Mouse (Mus musculus) kidney, adult 9 months (tissue): ENCODE measurements around the gene Gstm2.
"Not testable (repeated sequence)": the region's sequence is repeated elsewhere in the genome, so short reads cannot be mapped to it uniquely, and the experiment has no call there.

Experiments
- DNase-seq: peaks from one replicate; pipeline ENCODE4 v3.0.0; 2022

Gene Gstm2

DNA sequence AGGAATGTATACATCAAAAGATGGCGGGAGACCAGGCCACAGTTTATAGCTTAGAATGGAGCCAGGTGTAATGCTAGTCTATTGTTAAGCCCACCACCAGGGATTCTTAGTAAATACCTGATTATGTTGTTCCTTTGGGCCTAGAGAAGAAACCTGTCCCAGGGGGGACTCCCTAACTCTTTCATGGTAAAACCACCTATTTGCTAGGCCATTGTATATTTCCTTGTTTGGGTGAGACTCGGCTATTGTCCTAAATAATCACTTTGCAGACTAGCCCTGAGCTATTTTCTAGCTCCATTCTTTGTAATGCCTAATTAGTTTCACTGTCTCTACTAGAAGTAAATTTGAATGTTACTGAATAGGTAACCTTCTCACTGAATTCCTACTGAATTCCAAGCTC lies 9.7 kb upstream of the Gstm2 start:
- DNase-seq = not testable (repeated sequence)

DNA sequence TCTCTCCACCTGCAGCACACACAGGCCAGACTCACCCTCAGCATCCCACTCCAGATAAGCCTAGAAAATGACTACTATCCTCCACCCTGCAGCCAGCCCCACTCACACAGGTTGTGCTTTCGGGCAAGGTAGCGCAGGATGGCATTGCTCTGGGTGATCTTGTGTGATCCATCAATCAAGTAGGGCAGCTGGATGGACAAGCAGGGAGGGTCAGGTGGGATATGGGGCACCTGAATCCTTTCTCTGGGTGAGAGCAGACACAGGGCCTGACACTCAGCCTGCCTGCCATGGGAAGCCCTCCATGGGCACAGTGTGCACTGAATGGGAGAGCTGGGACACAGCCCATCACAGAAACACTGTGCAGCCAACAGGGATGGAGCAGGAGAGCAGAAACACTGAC lies 1.1 kb downstream of the Gstm2 start:
- DNase-seq = not testable (repeated sequence)

DNA sequence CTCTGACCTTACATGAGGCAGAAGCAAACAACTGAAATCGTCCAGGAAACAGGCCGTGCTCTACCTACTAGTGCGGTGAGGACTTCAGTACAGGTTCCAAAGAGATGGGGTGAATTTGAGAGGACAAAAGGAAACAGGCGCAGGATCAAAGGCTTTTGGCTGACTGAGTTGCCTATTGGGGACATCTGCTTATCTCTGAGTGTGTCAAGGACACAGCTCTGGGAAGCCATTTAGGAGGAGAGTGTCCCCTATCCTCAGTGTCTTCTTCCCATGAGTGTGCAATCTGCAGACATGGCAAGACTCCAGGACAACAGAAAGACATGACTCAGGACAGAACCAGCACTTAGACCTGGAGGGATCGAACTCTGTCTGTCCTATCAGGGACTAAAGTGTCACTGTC lies 1.8 kb downstream of the Gstm2 start:
- DNase-seq = no peak

DNA sequence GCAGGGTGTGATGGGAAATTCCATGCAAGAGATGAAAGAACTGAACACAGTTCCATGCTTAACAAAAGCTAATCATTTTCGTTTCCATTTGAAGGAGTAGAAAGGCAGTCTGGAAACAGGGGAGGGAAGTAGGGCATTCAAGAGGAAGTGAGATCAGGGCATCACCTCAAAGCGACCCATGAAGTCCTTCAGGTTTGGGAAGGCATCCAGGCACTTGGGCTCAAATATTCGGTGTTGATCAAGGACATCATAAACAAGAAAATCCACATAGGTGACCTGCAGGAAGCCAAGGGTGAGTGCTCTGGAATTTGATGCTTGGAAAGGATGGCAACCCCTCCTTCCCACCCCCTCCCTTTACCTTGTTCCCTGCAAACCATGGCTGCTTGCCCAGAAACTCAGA lies 2.5 kb downstream of the Gstm2 start:
- DNase-seq = peak; percentile 21

DNA sequence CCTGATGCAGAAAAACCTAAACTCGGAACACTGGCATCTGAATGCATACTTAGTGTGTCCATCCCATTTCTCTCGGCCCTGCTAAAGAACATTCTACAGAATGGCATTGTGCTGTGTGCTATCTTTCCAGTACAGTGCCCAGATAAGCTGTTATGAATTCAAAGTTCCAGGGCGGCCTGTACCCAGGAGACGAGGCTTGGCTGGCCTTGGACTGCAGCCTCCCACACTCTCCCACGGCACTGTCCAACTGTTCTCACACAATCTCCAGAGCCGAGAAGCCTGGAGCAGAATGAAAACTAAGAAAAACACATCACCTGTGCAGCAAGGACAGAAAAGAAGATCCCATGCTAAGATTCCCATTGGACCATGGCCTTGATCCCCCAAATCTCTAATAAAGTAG lies 3.5 kb downstream of the Gstm2 start:
- no peak for DNase-seq

GRCm38 (mm10) chr3:107981261-107981660 lies 5.0 kb downstream of the Gstm2 start:
- no peak for DNase-seq

DNA sequence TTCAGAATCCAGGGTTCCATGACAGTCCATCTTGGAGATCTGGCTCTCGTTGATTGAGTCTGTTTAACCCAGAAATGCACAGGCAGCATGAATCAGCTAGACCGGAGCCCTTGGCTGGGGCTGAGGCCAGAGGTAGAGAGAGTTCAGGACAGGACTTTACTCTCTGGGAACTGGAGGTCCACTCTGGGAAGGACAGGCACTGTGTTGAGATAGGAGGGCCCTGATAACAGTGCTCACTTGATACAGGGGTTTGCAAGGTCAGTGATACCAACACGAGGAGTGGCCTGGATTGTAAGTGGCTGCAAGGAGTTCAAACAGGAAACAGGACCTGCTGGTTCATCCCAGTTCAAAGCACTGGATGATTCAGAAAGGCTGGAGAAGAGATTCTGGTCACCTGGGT lies 8.6 kb downstream of the Gstm2 start:
- no peak for DNase-seq

DNA sequence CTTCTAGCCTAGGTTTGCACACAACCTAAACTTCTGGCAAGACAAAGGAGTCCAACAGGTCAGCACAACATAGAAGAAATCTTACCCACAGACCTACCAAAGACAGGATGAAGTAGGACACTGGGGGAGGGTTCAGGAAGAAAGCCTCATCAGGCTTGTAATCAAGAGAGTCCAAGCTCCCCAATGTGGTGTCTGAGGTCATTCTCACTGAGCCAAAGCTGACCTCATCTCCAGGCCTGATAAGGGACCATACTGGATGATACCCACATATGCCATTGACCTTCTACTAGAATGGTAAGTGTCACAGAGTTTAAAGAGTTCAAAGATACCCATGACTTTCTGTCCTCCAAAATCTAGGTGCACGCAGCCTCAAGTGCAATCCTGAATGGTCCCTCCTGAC lies 12.0 kb downstream of the Gstm2 start:
- no peak for DNase-seq

DNA sequence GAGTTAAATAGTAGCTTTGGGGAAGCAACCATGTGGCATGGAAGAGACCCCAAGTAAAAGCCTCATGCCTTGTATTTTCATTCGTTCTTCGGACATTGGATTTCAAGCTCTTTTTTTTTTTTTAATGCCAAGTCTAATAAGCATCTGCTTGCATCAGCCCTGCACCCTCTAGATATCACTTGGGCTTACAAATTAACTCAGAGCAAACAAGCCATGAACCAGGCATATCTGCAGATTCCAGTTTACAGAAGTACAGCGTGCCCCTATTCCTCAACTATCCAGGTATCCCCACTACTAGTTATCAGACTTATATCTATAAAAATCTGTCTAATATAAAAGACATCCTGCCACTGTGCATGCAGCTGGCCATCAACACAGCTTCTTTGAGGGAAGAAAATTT lies 14.2 kb downstream of the Gstm2 start:
- no peak for DNase-seq

DNA sequence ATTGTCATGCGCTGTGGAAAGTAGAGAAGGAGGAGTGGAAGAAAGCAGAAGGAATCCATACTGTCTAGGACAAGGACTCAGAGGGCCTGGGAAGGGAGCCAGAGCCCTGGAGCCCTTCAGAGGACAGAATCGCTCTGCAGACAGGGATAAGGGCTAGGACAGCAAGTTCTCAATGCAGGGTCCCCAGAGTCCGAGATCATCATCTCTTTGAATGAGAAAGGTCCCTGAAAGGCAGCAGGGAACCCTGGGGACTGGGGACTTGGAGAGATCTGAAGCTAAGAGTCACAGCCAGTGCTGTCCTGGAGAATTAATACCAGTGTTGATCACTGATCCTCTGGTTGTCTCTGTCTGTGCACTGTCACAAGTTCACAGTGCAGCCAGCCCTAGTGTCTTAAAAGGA lies 15.2 kb downstream of the Gstm2 start:
- not testable (repeated sequence) for DNase-seq

DNA sequence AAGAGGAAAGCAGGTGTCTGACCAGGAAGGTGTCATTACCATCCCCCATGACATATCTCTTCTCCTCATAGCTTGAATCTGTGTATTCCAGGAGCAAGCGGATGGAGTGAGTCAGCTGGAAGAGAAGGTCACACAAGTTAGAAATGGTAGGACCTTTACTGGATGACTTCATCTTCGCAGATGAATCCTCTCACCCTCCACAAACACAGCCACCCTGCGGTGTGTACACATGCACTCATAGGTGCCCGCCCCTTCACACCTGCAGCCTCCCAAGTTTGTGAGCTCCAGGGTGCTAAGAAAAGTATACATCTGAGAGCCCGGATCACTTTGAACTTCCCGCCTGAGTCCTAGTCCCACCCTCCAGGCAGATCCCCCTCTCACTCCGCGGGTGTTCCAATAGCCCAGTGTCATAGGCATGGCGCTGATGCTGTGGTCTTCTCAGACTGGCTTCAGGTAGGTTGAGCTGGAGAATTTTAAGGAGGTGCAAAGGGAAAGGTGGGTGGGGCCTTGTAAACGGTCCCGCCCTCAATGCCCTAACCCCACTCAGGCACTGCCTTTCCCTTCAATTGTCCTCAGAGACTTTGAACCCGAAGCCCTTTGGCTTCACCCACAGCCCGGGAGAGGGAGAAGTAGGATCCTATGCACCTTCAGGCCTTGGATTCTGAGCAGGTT lies 17.4 kb downstream of the Gstm2 start, which contains the start of gene Gstm3:
TSS of gene Gstm3 (minus strand) at position 560 of the 672 bp plus-strand sequence.
- no peak for DNase-seq

GRCm38 (mm10) chr3:107966631-107967030 lies 19.6 kb downstream of the Gstm2 start:
- no peak for DNase-seq

- no peak for DNase-seq
Observed at GRCm38 (mm10) chr3:107965592-107965991, 20.7 kb downstream of the Gstm2 start.

DNA sequence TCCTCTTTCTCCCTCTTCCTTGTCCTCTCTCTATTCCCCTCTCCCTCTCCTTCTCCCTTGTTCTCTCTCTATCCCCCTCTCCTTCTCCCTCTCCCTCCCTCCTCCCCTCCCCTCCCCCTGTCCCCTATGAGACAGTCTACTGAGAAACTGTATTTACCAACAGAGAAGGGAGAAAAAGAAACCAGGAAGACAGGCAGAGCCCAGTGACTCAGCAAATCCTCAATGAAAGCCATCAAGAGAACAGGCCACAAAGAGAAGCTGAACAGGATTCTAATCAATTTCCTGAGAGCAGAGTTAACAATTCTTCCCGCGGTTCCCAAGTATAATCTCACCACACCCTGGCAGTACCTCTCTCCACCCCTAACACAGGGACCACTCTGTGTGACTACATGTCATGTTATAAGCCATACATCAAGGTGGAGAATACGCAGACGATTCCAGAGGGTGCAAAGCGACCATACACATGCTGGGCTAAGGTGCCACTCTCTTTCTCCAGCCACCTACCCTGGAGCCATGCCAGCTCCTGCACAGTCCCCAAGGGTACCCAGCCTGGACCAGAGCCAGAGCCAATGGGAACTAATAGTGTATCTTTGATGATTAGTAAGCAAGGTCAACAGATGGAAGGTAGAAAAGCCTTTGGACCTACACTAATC lies 21.5 kb downstream of the Gstm2 start:
- DNase-seq = no peak

- DNase-seq = no peak
Observed at GRCm38 (mm10) chr3:107964026-107964425, 22.2 kb downstream of the Gstm2 start.

DNA sequence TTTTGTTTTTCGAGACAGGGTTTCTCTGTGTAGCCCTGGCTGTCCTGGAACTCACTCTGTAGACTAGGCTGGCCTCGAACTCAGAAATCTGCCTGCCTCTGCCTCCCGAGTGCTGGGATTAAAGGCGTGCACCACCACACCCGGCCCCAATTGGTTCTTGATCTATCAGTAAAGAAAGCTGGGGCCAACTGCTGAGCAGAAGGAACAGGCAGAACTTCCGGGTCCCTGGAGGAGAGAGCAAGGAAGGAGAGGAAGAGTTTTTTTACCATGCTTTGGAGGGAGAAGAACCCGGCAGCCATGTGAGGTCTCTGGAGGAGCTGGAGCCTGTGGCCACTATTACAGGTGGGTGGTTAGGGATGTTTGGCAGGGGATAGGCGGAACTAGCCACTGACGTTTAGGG lies 31.0 kb downstream of the Gstm2 start:
- DNase-seq = not testable (repeated sequence)

DNA sequence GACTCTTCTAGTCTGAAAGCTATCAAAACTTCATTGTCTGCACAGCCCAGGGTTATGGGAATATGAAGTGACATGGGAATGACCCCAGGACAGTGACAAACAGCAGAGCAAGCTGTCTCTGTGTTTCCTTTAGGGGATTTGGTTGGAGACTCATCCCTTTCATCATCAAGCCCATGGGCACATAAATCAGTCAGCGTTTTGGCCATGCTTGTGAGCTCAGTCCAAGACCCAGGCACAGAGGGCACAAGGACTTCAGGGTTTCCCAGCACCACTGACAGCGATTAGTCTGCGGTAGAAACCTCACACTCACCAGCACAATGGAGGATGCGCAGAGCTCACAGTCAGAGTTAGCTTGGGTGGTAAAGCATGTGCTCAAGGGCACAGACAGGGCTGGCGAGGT lies 32.3 kb downstream of the Gstm2 start:
- no peak for DNase-seq

- peak; percentile 81 for DNase-seq
Observed at GRCm38 (mm10) chr3:107953328-107953755, 32.9 kb downstream of the Gstm2 start.

GRCm38 (mm10) chr3:107950531-107950930 lies 35.7 kb downstream of the Gstm2 start:
- no peak for DNase-seq

DNA sequence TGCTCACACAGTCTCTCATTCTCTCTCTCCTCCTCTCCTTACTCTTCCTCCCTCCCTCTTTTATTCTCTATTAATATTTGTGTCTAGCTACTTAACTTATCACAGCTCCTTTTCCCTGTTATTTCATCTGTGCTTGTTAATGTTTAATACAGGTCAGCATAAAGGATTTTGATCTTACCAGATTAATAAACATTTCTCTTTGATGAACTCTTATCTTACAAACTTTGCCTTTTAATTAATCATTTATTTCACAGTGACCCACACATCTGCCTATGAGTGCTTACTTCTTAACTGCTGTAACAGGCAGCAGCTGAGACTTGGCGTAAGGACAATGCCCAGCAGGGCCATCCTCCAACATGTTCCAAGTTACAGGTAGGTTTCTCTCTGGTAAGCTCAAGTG lies 36.8 kb downstream of the Gstm2 start:
- DNase-seq = not testable (repeated sequence)

DNA sequence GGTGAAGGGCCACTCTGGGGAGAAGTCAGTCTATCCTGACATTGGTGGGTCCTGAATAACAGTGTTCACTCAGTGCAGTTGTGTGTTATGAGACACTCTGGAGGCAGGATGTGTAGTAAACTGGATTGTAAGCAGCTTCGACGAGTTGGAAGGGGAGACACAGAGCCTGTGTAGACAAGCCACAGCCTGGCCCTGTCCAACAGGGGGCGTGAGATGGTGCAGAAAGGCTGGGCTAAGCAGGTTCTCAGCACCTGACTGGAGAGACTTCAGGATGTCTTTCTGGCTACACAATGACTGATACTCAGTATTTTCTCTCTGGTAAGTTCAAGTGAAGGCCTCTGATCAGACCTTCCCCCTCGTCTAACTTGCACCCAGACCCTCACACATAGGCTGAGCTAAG lies 40.5 kb downstream of the Gstm2 start:
- no peak for DNase-seq

GRCm38 (mm10) chr3:107943239-107943990 lies 42.8 kb downstream of the Gstm2 start, which contains the start of gene Gstm6:
TSS of gene Gstm6 (minus strand) at chr3:107943749.
- DNase-seq = peak; percentile 77

- DNase-seq = no peak
Observed at GRCm38 (mm10) chr3:107941261-107941660, 45.0 kb downstream of the Gstm2 start.

GRCm38 (mm10) chr3:107940524-107940923 lies 45.7 kb downstream of the Gstm2 start:
- no peak for DNase-seq
